Mouse (Mus musculus) spleen, postnatal 4 days (tissue): ENCODE measurements around the gene Trmt1l.

Source experiments
- DNase-seq, 2 experiments: peaks; one replicate each; pipeline ENCODE4 v3.0.0; 2022; ENCODE audit warnings: low spot score in 2 of 2

Trmt1l gene

GRCm38 (mm10) chr1:151494711-151495110, 66.4 kb downstream of the Trmt1l start:
- no peak for DNase-seq

GRCm38 (mm10) chr1:151495635-151496285, 67.4 kb downstream of the Trmt1l start:
- DNase-seq, result no peak

GRCm38 (mm10) chr1:151497028-151497427, 68.7 kb downstream of the Trmt1l start:
- peak; percentile 70 to 88 for DNase-seq

- no peak for DNase-seq
Observed at GRCm38 (mm10) chr1:151497942-151498341, 69.6 kb downstream of the Trmt1l start.

GRCm38 (mm10) chr1:151498381-151498780, 70.0 kb downstream of the Trmt1l start:
- DNase-seq, result no peak

- DNase-seq, result peak; percentile 49 to 82
Observed at GRCm38 (mm10) chr1:151499815-151500501, 71.6 kb downstream of the Trmt1l start.

GRCm38 (mm10) chr1:151500531-151501361, 72.4 kb downstream of the Trmt1l start, which contains the start of gene Rnf2:
Rnf2 (minus strand) TSS chr1:151500955.
- DNase-seq, result peak; percentile 92 to 95
